Mouse (Mus musculus): ENCODE data around the gene Bcl2l14.

Gene Bcl2l14

GRCm38 (mm10) chr6:134448451-134448850, 52.3 kb downstream of the Bcl2l14 start:
- no peak for DNase-seq

- no peak for DNase-seq
Measured at GRCm38 (mm10) chr6:134449958-134450357, 53.8 kb downstream of the Bcl2l14 start.

GRCm38 (mm10) chr6:134450661-134451119, 54.6 kb downstream of the Bcl2l14 start:
- DNase-seq, result no peak

GRCm38 (mm10) chr6:134454093-134454492, 58.0 kb downstream of the Bcl2l14 start:
- no peak for DNase-seq

GRCm38 (mm10) chr6:134458376-134458775, 62.3 kb downstream of the Bcl2l14 start:
- no peak for DNase-seq

- no peak for DNase-seq
Measured at GRCm38 (mm10) chr6:134461175-134461574, 65.1 kb downstream of the Bcl2l14 start.

- DNase-seq, result no peak
Measured at GRCm38 (mm10) chr6:134466671-134467229, 70.6 kb downstream of the Bcl2l14 start.

- DNase-seq, result no peak
Measured at GRCm38 (mm10) chr6:134469297-134469696, 73.2 kb downstream of the Bcl2l14 start.

- DNase-seq, result peak in 1 of 2 experiments; percentile 15
Measured at GRCm38 (mm10) chr6:134470857-134471256, 74.7 kb downstream of the Bcl2l14 start.

- no peak for DNase-seq
Measured at GRCm38 (mm10) chr6:134473143-134473561, 77.0 kb downstream of the Bcl2l14 start.

- no peak for DNase-seq
Measured at GRCm38 (mm10) chr6:134479481-134479880, 83.4 kb downstream of the Bcl2l14 start.

GRCm38 (mm10) chr6:134486318-134486717, 90.2 kb downstream of the Bcl2l14 start:
- no peak for DNase-seq
